Mouse (Mus musculus) CD4-positive, CD25-positive, alpha-beta regulatory T cell, adult 2 months (primary cell): ENCODE results near the gene Terb1.
A peak's percentile ranks its signal among the peaks of the same experiment; 100 is the strongest.

Experiments
- DNase-seq: peaks from one replicate; pipeline ENCODE4 v3.0.0-alpha.2; 2012; ENCODE audit warnings: low read depth, low spot score

Terb1 gene

DNA sequence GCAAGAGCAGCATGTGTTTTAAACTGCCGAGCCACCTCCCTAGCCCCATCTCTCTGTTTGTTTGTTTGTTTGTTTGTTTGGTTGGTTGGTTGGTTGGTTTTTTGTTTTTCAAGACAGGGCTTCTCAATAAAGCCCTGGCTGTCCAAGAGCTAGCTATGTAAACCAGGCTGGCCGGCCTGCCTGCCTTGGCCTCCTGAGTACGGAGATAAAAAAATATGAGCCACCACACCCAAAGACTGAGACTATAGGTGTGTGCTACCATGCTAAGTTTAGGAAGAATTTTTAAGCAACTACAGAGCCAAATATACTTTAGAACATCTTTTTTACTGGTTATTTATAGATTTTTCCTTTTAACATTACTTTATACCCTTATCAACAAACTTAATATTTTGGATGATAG is 57.5 kb downstream of the Terb1 start:
- DNase-seq: no peak

DNA sequence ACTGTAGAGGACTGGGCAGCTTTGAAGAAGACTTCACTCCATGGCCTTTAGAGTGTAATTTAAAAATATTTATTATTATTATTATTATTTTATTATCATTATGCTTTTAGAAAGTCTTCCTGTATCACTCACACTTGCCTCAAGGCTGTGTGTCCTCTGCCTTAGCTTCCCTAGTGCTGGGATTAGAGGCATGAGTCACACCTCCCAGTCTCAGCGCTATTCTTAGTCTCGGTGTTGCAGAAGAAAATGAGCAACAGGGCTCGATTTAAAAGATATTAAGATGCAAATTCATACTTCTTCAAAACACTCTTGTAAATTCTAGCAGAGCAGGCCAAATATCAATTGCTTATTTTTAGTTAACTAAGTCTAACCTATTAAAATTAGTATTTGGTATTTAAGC is 60.9 kb downstream of the Terb1 start:
- DNase-seq: no peak

DNA sequence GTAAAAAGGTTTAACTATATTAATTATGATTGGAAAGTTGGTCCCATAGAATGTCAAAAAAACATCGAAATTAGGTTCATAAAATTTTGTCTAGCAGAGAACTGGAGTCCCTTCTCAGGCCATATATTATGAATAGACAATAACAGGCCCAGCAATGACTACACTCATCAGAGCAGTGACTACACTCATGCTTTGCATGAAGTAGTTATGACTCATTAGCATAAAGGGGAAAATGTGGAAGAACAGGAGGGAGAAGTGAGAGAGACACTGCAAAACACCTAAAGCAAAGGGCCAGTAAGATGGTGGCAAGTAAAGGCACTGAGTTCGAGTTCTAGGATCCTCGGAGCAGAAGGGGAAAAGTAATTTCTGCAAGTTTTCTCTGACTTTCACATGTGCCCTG is 63.7 kb downstream of the Terb1 start:
- DNase-seq: no peak

DNA sequence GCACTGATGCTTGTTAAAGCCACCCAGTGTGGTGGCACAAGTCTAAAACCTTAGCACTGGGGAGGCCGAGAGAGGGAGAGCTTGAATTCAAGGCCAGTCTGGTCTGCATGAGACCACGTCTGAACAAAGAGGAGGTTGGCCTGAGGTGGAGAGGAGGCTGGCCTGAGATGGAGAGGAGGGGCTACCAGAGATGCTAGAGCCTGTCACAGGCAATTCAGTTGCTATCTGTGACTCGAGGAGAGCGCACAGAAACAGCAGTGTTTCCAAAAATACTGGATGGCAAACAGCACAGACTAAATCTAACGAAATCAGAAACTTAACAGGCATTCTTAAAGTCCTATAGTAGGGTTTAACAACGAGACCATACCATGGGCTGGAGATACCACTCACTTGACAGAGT is 64.5 kb downstream of the Terb1 start:
- no peak for DNase-seq

DNA sequence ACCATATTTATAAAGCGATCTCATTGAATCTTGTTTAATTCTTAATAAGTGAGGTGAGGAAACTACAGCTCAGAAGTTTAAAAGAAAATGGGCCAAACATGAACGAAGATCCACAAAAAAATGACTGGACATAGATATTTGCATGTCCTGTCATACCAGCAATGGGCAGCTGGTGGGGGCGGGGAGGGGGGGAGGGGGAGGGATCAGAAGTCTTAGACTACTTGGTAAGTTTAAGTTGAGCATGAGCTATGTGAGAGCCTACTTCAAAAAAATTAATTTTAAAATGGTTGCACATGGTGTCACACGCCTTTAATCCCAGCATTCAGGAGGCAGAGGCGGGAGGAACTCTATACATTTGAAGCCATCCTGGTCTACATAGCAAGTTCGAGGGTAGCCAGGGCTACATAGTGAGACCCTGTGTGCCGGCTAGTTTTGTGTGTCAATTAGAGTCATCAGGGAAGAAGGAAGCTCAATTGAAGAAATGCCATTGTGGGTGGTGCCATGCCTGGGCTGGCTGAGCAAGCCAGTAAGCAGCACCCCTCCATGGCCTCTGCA is 66.5 kb downstream of the Terb1 start:
- DNase-seq: peak; percentile 10

DNA sequence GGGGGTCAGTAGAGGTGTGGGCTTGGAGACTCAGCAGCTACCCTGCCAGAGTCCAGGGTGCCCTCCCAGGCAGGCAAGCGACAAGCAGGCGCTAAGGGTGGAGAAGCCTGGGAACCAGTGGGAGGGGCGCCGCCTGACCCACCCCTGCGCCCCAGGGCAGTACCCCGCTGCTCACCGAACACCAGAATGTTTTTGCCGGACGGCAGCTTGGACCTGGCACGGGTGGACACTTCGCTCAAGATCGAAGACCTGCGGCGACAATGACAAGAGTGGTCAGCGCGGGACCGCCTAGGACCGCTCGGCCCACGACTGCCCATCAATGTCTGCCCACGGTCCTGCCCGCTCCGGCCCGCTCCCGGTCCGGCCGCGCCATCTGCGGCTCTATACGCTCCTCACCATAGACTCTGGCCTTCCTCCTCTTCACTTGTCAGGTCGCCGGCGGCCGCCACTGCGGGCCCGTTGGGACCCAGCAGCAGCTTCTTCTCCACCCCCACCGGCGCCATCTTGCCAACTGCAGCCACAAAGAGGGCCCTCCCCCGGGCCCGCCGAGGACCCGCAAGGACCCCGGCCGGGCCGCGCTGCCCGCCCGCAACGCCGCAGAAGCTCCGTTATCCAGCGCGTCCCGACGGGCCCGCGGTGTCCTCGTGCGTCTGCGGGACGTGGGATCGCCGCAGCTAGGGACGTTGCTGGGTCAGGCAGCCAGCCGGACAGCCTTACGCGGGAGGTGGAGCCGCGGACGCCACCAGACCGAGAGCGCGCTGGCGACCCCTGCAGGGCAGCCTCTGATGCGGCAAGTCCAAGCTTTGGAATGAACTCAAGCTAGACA is 67.2 kb downstream of the Terb1 start, which contains the start of gene Dync1li2:
TSS of gene Dync1li2 (minus strand) at position 749 of the 826 bp plus-strand sequence.
- peak; percentile 96 for DNase-seq

DNA sequence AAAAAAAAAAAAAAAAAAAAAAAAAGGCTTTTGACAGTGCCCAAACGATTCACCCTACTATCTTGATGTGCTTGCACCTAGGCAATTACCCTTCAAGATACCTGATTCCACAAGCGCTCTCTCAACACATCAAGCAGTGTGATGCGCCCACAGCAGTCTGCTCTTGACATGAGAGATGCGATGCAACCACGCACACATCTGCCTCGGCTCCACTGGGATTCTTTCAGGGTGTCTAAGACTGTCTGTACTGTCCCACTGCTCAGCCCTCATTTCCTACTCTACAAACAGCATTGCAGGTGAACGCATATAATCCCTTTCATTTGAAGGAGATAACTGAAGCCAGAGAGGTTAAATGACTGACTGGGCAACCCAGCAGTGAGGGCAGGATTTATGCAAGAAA is 68.1 kb downstream of the Terb1 start:
- DNase-seq: no peak

DNA sequence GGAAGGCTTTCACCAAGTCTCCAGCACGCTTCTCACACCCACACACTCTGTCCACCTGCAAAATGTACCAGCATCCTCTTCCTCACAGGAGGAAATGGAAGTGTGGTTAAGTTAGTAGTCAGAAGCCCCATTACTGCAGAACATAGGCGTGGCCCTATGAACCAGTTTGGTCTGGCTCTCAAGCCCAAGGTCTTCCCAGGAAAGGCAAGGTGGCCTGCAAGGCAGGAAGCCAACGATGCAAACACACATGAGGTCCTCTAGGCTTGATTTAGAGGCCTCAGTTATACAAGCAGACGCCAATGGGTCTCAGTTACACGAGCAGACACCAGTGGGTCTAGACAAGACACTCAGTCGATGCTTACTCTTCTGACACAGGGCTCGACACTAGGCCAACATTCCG is 70.2 kb downstream of the Terb1 start:
- DNase-seq: no peak

DNA sequence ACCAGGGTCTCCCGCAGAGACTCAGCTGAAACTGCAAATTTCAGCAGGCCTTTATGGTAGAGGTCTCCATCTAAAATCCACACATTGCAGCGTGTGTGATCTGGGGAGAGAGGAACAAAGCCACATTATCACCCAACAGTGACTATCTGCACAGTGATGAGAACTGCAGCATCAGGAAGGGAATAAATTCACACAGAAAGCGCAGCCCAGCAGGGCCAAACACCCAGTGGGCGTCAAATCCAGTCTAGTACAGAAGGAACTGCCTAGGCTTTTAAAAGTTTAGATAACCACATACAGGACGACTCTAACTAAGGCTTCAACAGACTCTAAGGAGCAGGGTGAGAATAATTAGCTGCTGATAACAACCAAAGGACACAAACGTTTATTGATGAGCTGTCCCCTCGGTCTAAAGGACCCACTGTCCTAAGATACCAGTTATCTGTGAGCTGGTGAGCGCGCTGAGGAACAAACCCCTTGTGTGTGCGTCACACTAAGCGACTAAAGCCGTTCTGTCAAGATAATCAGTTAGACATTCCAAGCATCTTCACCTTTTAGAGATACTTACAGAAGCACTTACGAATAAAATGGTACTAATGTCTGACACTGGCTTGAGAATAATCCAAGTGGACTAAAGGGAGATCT is 72.1 kb downstream of the Terb1 start:
- DNase-seq: no peak

DNA sequence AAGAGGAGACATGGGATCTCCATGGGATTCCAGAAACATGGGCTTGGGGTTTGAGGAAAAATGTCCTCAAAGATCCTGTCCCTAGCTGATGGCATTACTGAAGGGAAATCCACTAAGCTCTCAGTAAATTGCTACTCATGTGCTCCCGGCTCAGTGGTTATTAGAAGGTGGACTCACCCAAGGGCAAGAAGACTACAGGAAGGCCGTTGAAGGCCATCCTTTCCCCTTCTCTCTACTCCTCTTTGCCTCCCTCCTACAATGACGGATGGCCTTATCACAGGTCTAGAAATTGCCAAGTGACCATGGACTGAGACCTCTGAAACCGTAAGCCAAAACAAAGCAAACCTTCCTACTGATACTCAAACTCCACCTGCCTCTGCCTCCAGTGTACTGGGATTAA is 73.1 kb downstream of the Terb1 start:
- DNase-seq: no peak

DNA sequence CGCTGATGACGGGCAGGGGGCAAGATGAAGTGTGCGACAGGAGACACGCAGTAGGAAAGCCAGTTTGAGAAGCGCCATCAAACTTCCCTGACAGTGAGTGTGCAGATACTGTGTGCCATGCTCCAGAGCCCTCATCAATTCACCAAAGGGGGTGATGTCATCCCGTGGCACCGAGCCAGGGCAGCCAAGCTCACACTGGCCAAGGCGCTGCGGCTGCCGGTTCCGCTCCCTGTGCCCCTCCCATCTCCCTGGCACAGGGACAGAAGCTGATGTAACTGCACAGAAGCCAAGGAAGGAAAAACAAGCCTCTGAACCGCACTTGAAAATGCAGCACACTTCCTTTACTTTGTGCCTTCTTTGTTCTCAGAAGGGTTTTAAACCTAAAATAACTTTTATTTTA is 73.7 kb downstream of the Terb1 start:
- DNase-seq: peak; percentile 63

DNA sequence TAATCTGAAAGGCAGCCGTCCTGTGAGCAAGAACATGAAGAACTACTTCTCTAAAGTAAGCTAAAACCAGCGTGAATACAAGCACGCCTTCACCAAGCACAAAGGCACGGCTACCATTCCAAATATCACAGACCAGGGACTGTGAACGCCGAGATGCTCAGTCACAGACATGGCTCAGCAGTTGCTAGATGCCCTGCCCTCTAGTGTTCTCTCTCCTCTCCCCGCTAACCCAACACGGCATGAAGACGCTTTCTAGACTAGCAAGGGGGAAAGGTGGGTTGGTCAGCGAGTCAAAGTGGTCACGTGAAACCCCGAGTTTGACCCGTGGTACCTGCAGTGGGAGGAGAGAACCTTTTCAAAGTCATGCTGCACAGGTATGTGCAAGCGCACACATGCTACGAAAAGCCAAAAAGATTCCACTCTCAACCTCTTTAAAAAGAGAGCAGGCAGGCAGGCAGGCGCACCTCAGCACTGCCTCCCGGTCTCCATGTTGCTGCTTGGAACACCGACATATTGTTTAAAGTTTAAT is 74.8 kb downstream of the Terb1 start:
- no peak for DNase-seq

DNA sequence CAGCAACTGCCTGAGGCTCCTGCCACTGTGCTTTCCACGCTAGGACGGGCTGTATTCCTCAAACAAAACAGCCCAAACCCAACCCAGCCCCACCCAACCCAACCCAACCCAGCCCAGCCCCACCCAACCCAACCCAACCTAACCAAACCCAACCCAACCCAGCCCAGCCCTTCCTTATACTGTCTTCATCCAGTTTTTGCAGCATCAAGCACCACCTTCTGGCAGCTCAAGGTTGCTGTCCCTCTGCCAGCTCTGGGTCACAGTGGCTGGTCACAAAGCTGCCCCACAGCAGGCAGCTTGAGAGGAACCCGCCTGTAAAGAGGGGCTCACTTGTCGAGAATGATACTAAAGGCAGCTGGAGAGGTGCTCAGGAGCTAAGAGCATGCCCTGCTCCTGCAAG is 75.4 kb downstream of the Terb1 start:
- no peak for DNase-seq

DNA sequence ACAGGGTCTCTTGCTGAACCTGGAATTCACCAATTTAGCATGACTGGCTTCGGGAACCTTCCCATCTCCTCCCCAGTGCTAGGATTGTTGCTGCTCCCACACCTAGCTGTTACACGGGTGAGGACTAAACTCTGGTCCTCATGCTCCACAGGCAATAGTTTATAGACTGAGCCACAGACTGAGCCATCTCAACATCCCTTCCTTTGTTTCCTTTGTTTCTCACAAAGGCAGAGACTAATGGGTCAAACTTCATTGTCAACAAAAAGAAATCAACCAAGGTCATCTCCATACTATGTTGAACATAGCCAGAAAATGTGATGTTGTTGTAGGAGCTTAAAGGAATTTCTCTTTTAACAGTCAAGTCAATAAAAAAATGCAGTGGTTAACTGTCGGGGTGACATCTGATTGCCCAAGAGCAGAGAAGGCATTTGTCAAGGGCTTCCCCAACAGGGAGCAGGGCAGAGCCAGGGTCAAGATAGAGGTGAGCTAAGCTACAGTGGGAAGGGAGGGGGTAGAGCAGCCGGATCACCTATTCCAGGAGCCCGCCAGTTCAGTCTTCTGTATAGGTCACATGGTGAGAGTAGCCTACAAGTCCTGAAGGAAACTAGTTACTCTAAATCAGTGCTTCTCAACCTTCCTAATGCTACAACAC is 76.4 kb downstream of the Terb1 start:
- no peak for DNase-seq

DNA sequence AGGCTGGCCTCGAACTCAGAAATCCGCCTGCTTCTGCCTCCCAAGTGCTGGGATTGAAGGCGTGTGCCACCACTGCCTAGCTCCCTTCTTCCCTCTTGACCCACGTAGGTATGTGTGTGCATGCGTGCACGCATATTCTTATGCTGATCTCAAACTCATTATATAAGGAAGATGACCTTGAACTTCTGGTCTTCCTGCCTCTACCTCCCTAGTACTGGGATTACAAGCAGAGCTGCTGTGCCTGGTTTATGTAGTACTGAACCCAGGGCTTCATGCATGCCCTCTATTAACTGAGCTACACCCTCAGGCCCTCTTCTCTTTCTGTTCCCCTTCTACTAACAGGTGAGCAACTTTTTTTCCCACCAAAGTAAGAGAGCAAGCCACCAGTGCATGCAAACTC is 77.1 kb downstream of the Terb1 start:
- no peak for DNase-seq

DNA sequence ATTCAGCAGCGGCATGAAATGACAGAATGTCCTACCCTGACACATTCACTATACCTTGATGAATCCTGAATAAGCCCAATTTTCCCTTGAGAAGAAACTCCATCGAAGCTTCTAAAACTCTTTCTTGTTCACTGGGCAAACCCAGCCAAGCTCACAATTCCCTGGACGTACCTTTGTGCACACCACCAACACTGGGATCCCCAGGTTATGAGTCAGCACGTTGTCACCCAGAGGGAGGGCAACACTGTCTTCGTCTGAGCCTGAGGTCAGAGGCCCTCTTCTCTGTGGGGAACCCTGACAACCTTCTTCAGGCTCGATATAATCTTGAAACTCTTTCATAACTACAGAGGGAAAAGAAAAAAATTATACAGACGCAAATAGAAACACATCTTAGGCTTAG is 79.5 kb downstream of the Terb1 start:
- no peak for DNase-seq

DNA sequence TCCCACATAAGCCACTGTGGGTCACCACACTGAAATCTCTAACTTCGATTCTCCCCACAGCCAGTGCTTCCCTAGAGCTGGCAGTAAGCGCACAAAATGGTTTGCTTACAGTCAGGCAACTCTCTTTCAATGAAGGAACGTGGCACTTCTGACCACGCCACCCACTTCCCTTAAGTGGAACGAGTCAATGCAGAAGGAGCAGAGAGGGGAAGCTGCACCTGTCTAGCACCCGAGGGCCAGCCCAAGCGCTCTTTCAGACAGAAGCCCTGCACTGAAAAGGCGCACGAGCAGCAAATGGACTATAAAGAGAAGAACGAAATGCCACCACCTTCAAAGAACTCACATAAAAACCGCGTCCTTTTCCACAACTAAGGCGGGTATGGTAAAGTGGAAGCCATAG is 82.0 kb downstream of the Terb1 start:
- DNase-seq: no peak

DNA sequence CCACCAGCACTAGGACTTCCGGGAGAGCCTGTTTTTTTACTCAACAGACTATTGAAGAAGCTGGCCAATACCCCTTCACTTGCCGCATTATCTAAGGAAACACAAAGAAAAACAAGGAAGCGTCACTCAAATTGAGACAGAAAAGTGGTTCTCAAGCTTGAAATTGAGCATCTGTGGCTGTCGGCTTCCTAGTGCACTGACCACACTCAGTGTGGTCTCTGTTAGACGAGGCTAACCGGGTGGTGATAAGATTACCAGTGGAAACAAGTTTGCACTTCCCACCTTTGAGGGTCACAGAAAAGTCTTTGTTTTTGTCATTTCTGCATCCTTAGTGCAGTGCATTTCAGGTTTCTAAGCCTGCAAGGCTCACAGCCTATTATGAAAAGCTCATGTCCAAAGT is 87.4 kb downstream of the Terb1 start:
- no peak for DNase-seq

DNA sequence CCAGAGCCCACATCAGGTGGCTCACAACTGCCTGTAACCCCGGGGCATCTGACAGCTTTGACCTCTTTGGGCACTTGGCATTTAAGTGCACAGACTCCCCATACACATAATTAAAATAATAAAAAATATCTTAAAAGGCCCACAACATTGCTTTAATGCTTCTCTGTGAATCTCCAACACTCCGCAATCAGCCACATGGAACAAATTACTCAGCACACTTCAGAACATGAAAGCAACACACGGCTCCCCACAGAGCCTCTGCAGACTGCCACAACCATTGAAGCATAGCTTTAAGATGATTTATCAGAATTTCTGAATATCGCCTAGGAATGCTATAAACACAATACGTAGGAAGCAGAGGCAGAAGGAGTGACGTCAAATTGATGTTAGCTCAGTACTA is 93.7 kb downstream of the Terb1 start:
- DNase-seq: no peak

DNA sequence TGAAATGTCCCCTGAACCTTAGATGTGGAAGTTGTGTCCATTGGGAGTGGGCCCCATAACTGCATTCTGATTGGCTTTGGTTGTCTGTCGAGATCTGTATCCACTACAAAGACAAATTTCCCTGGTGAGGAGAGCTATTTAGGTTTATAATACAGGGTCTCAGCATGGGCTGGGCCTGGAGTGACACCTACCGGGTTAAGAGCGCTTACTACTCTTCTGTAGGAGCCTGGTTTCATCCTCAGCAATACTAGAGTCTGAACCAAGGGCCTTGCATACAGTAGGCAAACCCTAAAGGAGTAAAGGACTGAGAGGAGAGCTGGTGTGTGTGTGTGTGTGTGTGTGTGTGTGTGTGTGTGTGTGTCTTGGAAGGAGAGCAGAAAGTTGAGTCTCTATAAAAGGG is 95.5 kb downstream of the Terb1 start:
- DNase-seq: no peak

DNA sequence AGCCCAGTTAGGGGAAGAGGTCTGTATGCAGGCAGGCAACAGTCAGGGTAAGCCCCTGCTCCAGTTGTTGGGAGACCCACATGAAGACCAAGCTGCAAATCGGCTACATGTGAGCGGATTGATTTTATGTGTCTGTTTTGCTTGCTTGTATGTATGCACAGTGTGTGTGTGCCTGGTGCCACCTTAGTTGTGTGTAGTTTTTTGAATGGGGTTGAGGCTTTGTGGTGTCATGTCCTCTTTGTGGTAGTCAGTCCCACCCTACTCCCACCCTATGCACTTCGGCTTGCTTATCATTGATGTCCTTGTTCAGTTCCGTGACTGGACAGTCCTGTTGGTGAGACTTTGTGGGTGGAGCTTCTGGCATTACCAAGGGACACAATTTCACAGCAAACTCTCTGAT is 95.9 kb downstream of the Terb1 start:
- no peak for DNase-seq

DNA sequence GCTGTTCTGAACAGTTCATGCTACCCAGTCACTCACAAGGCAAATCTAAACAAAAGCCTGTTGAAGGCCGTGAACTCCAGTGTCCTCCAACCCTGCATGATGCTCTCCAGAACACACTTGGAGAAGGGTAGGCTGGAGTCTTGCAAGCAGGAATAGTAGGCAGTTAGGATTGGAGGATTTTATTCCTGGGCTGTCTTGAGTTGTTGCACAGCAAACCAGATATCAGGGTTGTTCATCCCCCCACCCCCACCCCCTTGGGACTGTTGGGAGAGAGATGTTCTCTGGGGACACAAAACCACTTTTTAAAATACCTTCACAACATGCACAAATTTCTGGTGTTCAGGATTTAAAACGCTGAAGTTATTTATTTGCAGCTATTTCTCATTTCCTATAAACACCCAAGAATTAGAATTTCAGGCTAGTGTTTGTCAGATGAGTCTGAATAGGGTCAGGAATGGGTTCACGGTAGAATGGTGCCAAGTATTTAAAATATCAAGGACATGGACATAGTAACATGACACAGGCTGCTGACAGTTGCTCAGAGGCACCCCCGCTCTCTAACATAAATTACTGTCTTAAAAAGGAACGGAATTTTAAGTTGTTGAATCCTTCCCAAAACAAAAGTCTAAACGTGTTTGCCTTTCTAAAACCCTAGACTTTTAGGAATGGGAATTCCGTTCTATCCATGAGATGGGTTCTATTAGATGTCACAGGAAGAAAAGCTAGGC is 96.7 kb downstream of the Terb1 start:
- DNase-seq: no peak
